Mouse (Mus musculus): ENCODE measurements around the gene Aqp2. TPM values are rescaled to one million over a fixed set of nuclear protein-coding genes. Genes with fewer than 3 reads are reported as not detected.

The Aqp2 gene
- total RNA-seq, 2 experiments from 2014 or later = not detected

DNA sequence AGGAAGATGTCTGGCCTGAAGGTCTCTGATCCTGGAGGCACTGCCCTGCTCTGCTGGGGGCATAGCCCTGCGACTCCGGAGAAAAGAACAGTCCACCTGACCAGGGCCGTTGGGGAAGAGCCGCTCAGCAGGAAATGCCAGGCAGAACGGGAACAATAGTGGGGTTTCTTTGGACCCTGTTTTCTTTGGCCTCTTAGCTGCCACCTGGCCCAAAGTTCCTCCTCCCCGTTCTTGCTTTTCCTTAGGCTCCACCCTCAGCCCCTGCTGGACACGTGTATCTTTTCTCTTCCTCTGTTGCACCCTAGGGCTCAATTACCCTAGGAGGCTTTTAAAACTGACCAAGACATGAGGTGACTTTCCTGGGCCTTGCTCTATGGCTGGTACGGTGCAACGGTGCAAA, 10.4 kb downstream of the Aqp2 start:
- no peak for ATAC-seq (replicated peaks; ENCODE audit: poor library complexity, severe bottlenecking)

DNA sequence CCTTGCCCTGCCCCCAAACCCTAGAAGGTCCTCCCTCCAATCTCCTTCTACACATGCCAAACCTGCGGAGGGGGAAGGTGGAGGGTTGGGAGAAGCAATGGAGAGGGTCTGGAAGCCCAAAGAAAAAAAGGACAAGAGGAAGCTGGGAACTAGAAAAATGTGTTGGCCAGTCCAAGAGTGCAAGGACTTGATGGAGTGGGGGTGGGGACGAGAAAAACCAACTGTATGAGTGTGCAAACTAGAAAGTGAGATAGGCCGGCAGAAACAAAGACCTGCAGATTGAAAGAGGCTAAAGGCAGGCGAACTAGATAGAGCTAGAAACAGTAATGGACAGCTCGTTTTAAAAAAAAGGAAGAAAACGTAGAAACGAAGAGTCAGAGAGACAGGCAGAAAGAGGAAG, 10.8 kb downstream of the Aqp2 start:
- ATAC-seq (replicated peaks; ENCODE audit: poor library complexity, severe bottlenecking) = no peak

DNA sequence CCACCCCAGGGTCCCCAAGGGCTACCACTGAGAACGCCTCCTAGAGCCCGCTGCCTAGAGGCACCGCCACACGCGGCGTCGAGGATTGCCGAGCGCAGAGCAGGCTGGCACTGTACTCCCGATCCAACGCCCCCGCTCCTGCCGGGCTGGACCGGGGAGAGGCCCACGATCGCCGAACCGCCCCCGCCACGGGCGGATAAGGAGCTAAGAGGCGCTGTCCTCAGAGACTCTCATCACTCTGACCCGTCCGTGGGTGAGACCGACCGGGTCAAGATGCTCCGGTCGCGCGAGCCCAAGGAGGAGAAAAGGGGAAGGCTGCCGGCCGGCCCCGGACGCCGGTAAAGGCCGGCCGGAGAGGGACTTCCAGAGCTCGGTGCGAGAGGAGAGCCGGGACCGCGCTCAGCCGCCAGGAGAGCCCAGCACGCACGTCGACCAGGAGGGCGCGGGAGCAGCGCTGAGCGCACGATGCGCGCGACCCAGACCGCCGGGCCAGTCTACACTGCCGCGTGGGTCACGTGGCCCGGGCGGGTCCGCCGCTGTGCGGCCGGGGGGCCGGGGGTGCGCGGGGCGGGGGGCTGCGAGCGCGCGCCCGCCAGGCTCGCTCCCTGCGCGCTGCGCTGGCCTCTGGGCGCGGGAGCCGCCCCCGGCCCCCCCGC, 11.7 kb downstream of the Aqp2 start, which contains the start of gene Aqp5:
Gene Aqp5 (plus strand): TSS at position 354 of the 656 bp plus-strand sequence.
- peak; percentile 41 for ATAC-seq (replicated peaks; ENCODE audit: poor library complexity, severe bottlenecking)

DNA sequence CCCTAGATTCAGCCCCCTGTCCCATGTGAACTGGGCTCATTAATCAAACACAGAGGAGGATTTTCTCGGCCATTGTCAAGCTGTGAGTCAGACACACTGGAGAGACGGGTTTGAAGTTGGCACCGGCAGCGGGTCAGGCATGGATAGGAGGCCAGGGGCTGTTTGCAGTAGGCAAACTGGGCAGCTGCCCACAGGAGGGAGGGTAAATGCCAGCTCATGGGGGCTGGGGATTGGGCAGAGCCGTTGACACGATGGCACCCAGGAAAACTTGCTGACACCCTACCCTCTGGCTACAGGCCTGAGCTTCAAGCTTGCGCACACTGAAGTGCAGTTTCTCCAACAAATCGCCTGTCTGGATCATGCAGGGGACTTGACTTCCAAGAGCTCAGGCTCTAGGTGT, 13.3 kb downstream of the Aqp2 start:
- no peak for ATAC-seq (replicated peaks; ENCODE audit: poor library complexity, severe bottlenecking)

DNA sequence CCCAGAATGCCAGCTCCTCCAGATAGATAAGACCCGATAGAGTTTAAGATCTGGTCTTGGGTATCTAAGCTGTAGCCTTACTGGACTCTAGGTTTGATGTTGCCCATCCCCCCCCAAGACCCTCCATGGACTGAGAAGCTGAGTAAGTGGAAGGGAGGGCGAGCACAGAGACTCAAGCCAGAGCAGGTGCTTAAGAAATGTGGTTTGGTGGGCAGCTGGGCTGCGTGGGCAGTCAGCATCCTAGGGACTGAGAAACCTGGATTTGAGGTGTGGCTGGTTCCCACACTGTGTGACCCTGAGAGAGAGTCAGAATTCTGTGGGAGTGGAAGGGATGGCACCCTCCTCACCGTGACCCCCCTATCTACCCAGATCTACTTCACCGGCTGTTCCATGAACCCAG, 14.0 kb downstream of the Aqp2 start:
- no peak for ATAC-seq (replicated peaks; ENCODE audit: poor library complexity, severe bottlenecking)

DNA sequence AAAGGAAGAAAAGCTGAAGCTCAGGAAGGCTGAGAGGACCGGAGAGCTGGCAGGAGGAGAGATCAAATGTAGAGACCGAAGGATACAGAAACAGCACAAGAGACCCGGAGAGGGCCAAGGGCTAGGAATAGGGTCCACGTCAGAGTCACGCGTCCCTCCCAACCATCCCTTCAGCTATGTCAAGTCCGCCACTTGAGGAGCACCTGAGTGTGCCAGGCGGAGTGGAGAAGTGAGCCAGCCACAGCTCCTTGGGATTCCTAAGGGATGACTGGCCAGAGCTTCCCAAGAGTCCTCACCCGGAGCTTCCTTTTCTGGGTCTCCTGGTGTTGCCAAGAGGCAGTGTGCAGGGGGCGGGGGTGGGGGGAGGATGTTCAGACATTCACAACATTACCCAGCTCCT, 16.1 kb downstream of the Aqp2 start:
- ATAC-seq (replicated peaks; ENCODE audit: poor library complexity, severe bottlenecking) = no peak

DNA sequence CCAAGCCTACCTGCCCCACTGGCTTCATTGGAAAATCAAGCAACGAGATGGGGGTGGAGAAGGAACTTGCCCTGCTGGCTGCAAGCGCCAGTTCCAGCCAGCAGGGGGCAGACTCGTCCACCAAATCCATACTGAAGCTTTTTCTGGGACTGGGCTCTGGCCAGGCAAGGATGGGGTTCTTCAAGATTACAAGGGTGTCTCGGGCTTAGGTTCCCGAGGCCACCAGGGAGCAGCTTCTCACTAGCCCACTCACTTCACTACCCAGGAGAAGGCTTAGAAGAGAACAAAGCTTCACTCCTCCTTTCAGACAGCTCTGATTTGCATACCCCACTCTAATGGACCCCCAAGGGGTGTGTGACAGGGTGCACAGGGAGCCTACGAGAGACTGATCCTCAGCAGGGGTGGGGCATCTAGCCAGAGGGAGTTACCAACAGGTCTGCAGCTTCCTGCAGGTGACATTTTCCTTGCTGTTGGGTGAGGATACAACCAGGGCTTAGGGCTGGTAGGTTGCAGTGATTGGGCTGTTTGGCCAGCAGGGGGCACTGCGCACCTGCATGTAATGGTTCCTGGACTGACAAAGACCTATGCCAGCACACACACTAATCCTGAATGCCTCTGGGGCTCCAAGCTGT, 17.3 kb downstream of the Aqp2 start:
- ATAC-seq (replicated peaks; ENCODE audit: poor library complexity, severe bottlenecking) = peak; percentile 86

DNA sequence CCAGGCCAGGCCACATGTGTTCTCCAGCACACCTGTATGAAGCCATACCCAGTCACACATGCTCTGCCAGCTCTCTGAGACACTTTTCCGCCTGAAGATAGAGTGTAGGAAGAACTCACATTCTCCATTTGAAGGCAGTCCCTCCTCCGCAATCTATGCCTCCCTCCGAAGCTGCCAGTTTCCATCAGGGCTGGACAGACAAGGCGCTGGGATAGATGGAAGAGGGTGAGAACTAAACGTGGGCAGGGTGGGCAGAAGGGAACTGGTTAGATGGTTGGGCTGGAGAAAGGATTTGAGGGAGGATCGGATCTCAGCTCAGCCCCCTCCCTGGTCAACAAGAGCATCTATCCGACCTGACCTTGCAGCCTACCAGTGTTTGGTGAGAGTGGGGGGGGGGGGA, 18.0 kb downstream of the Aqp2 start:
- no peak for ATAC-seq (replicated peaks; ENCODE audit: poor library complexity, severe bottlenecking)

DNA sequence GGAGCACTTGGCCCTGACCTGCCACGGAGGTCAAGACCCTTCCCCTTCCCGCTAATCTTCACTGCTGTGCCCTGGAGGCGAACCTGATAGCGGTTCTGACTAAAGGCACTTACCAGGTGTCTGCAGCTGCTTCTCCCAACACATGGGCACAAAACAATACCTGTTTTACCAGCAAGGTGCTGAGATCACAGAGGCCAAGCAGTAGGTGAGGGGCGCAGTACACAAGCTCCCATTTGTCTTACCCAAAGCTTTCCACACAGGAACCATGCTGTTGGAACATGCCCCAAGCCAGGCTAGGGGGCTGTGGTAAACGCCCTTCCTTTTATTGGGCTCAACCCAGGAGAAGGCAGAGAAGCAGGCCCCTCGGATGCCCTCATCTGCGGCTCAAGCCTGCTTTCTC, 18.7 kb downstream of the Aqp2 start:
- no peak for ATAC-seq (replicated peaks; ENCODE audit: poor library complexity, severe bottlenecking)

DNA sequence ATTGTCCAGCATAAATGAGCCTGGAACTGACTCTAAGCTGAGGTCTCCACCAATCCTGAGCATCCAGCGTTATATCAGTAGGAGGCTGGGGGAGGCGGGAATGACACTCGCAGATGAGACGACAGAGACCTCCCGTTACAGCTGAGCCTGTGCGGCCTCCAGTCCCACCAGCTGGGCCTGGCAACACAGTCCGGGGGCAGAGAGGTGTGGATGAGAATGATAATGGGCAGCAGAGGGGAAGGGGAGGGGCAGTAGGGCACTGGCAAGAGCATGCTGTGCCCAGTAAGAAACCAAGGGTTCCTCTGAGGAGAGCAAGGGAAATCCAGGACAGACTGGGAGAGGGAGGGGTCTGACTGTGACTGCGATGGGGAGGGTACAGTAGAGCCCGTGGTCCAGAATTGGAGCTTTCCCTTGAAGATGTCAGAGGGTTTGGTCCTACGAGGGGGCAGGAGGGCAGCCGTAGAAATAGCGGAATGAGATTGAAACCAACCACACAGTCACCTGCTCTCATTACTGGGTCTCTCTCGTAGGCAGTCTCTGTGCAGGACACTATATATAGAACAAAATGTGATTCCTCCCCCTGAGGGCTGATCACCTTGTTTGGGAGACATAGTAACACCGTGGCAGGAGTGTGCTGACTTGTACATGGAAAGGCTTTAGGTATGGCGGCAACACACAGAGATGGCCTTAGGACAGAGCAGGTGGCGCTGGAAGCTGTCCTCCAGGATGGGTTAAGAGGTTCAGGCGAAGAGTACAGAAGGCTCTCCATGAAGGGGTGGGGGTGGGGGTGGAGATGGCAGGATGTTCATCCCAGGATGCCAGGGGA, 20.6 kb downstream of the Aqp2 start:
- ATAC-seq (replicated peaks; ENCODE audit: poor library complexity, severe bottlenecking) = no peak

DNA sequence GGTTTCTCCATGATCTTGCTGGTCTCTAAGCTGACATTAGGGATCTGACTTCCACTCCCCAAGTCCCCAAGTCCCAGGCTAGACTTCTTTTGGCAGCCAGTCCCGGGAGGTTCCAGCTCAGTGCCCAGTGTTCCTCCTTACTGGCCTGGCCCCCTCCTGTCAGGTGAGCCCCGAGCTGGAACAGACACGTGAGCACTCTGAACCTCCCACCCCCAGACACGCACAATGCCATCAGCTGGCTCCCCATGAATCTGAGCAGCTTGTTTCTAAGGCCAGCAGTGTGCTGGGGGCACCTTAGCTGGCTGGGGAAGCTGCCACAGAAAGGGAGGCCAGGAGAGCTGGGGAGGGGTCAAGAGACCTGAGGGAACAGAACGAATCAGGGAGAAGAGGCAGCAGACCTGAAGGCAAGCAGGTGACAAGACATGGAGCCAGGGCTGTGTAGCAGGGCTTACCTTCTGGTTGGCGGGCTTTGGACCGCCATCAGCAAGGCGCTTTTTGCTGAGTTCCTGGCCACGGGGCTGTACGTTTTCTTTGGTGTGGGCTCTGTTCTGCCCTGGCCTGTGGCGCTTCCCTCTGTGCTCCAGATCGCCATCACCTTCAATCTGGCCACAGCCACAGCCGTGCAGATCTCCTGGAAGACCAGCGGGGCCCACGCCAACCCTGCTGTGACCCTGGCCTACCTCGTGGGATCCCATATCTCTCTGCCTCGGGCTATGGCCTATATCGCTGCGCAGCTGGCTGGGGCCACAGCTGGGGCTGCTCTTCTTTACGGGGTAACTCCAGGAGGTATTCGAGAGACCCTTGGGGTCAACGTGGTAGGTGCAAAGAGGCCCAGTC, 22.3 kb downstream of the Aqp2 start, which contains the start of gene Aqp6:
Gene Aqp6 (plus strand): TSS at position 415 of the 837 bp plus-strand sequence.
- no peak for ATAC-seq (replicated peaks; ENCODE audit: poor library complexity, severe bottlenecking)

DNA sequence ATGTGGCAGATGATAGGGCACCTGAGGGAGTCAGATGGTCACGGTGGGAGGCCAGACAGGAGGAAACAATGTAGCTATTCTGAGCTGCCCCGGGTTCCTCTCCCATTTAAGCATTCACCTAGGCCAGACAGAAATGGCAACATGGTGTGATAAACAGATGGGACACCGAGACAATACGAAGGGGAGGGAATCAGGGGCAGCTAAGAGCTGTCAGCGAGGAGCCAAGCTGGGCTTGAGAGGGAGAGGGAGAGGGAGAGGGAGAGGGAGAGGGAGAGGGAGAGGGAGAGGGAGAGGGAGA, 22.9 kb downstream of the Aqp2 start:
- ATAC-seq (replicated peaks; ENCODE audit: poor library complexity, severe bottlenecking) = no peak

DNA sequence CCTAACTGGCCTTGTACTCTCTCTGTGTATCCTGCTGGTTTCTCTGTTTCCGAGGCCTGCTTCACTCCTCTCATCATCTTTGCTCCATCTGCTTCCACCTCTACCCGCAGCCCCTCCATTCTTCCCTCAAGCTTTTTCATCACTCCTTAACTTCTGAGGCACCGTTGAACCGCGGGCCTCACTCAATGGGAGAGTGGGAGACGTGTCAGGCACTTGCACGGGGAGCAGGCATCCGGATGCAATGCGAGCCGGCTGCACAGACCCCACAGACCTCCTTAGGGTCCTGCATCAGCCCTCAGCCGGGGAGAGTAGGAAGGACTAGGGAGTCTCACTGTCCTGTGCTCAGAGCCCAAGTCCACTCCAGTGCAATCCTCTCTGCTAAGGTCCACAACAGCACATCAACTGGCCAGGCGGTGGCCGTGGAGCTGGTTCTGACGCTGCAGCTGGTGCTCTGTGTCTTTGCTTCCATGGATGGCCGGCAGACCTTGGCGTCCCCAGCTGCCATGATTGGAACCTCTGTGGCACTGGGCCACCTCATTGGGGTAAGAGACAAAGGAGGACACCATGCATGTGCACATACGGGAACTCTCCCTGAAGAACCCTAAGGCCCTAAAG, 23.5 kb downstream of the Aqp2 start:
- ATAC-seq (replicated peaks; ENCODE audit: poor library complexity, severe bottlenecking) = no peak

DNA sequence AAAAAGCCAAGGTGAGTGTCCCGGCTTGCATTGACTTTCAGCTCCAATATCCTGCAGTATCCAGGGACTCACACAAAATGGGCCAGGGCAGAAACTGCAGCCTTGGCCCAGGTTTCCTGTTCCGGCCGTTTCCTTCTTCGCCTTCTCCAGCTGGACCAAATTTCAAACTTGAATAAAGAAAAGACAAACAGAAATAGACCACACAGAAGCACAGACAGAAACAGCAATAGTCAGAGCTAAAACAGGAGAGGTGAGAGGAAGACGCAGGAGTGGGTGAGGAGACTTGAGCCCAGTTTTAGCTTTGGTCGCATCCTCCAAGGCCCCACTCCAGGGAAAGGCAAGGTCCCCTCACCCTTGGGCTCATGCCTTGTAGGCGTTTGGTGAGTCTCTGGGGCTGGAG, 24.4 kb downstream of the Aqp2 start:
- no peak for ATAC-seq (replicated peaks; ENCODE audit: poor library complexity, severe bottlenecking)

DNA sequence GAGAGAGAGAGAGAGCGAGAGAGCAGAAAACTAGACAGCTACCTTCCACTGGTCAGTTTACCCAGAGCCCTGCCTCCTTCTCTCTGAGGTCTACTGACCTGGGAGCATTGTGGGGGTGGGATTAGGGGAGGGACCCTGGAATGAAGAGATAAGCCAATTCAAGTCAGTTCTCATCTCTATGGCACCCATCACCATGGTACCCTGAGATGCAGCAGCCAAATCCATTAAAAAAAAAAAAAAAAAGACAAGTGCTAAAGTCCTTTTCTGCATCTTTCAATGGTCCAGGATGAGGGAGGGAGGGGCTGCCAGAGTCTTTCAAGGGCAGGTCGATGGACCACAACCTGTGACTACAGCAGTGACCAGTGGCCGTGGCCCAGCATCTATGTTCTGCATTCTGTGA, 26.7 kb downstream of the Aqp2 start:
- no peak for ATAC-seq (replicated peaks; ENCODE audit: poor library complexity, severe bottlenecking)

DNA sequence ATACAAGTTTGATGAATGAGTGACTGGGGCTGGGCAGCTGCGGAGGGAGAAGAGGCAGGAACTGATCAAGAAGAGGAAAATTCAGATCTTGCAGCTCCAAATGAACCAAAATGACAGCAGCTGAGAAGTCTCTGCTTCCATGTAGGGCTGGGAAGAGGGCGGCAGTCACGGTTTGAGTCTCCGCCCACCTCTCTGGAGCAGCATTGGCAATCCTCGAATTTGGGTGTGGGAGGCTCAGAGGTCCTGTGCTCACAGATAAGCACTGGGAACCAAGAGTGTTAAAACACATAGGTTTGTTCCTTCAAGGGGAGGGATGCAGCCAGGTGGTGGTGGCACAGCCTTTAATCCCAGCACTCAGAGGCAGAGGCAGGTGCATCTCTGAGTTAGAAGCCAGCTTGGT, 27.7 kb downstream of the Aqp2 start:
- ATAC-seq (replicated peaks; ENCODE audit: poor library complexity, severe bottlenecking) = no peak

DNA sequence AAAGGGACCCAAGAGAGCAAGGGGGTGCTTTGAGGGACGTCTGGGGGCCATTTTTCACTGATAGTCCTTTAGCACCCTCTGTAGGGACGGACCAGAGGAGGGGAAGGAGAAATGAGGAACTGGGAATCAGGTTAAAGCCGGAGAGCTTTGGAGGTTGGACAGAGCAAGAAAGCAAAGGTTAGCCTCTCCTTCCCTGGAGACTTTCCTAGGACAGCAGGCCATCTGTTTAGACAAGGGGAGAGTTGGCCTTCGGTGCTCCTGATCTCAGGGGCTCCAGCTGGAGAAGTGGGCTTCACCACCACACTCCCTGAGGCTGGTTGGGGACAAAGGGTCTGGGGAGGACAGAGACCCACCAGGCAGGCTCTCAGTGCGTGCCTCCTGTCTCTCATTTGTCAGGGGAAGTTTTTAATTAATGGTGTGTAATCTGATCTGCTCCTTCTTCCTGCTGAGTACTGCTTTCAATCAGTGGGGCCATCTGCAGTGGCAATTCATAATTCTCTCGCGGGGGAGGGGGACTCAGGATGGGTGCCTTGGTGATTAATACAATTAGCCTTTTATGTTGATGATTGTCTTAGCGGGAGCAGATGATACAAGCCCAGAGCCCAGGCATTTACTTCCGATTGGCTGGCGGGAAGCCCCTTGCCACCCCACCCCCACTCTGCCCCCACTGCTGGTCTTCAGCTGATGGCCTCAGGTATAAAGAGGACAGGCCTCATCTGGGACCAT, 28.7 kb downstream of the Aqp2 start:
- ATAC-seq (replicated peaks; ENCODE audit: poor library complexity, severe bottlenecking) = peak; percentile 69

DNA sequence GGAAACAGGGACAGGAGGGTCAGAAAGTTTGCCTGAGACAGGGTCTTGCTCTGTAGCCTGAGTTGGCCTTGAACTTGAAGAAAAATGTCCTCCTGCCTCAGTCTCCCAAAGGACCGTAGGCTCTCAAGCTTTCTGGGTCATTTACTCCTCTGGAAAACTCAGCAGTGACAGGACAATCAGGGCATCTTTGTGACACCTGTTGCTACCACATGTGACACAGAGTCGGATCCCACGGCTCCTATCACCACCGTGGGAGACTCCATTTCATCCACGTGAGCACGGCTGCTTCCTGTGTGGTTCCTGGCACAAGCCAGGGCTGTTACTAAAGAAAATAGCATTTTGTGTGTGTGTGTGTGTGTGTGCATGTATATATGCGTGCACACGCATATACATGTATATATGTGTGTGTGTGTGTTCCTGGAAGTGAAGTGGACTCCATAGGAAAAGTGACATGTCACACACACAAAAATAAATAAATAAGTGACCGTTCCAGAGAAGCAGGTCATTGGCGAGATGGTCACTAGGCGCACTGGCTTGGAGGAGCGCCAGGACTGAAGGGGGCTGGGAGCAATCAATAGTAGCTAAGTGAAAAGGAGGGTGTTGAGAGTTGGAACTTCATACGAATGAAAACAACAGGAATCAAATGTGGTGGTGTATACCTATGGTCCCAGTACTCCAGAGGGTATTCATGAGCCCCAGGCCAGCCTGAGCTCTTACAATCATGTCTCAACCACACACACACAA, 29.7 kb downstream of the Aqp2 start:
- no peak for ATAC-seq (replicated peaks; ENCODE audit: poor library complexity, severe bottlenecking)

DNA sequence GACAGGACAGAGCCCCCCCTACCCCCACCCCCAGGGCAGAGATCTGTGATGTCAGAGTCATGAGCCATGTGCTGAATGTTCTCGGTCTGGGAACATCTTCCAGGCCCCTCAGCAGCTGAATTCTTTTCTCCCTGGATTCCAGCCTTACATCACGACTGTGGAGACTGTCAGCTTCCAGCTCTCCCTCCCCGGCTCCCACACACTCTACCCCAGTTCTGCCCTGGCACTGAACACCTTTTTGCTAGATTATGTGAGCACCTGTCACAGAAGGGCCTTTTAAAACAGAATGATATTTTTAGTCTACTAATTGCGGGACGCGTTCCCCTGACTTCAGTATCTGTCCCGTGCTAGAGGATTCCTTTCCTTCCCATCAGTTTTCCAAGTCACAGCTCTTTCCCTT, 32.7 kb downstream of the Aqp2 start:
- ATAC-seq (replicated peaks; ENCODE audit: poor library complexity, severe bottlenecking) = no peak
